Mouse (Mus musculus): ENCODE data around the gene Rreb1. TPM values are rescaled to one million over a fixed set of nuclear protein-coding genes. Genes with fewer than 3 reads are reported as not detected.

Rreb1 gene
- 14.4 and 14.8 TPM in 2 replicates for polyA plus RNA-seq (2015; fragmentation: Nextera tagmentation; extraction: Ambion mirVana)

DNA sequence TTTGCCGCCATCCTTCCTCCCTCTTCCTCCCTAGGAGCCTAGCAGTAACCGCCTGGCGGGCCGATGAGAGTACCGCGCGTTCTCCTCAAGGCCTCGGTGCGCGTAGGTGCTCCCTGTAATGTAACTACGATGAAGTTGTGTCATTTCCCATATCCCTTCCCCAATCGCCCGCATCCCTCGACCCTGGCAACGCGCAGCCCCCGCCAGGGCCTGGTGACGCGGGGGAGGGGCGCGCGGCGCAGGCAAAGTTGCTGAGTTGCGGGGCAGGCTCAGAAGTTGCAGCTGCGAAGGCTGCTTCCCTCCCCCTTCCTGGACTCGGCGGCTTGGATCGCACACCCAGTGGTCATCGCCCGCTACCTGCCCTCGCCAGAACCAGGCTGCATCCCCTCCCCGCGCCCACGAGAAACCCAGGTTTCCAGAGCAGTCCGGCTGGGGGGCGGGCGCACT is at the start of gene Rreb1:
Gene Rreb1 (plus strand): TSS at position 254 of the 447 bp plus-strand sequence.
- H3K4me3 ChIP-seq (replicated peaks): peak within 1 kb of the TSS; percentile 65
- H3K9ac ChIP-seq: peak within 1 kb of the TSS; percentile 53
- WGBS: under 1% methylated on average over 36 of the region's 37 CpGs
- H3K27ac ChIP-seq (replicated peaks): no peak within 1 kb of the TSS; the same call in 1 of the 2 replicates
- H3K27me3 ChIP-seq: no peaks in the 10 kb centered on the region
- H3K9me3 ChIP-seq (replicated peaks): no peaks in the 10 kb centered on the region
- peak; percentile 32; the same call in 1 of the 2 replicates for ATAC-seq (ENCODE audit: insufficient number of reproducible peaks, low FRiP score, low TSS enrichment, low read depth)
- peaks cover 15% of the 10 kb centered on the region for H3K4me1 ChIP-seq
- H3K36me3 ChIP-seq: no peaks in the 10 kb centered on the region
- peak within 1 kb of the TSS; percentile 99 for H3K4me2 ChIP-seq (replicated peaks)

- H3K4me3 ChIP-seq (replicated peaks): no peak overlapping the region
- no peak for ATAC-seq (ENCODE audit: insufficient number of reproducible peaks, low FRiP score, low TSS enrichment, low read depth)
- 73% methylated on average over 7 of the region's 7 CpGs for WGBS
- no peaks in the 10 kb centered on the region for H3K27me3 ChIP-seq
- no peaks in the 10 kb centered on the region for H3K4me1 ChIP-seq
- H3K36me3 ChIP-seq: no peaks in the 10 kb centered on the region
- no peak overlapping the region for H3K4me2 ChIP-seq (replicated peaks)
- no peak overlapping the region for H3K9ac ChIP-seq
- H3K9me3 ChIP-seq (replicated peaks): no peaks in the 10 kb centered on the region
- H3K27ac ChIP-seq (replicated peaks): no peak overlapping the region
Measured at GRCm38 (mm10) chr13:37728551-37728950, 49.6 kb upstream of the Rreb1 start.

GRCm38 (mm10) chr13:37731914-37732693 is 46.1 kb upstream of the Rreb1 start:
- Histone ChIP-seq H3K27me3 (no peaks in the 10 kb centered on the region), H3K9ac (no peak overlapping the region), H3K4me2 (replicated peaks) (no peak overlapping the region), H3K4me1 (no peaks in the 10 kb centered on the region), H3K36me3 (no peaks in the 10 kb centered on the region), H3K27ac (replicated peaks) (no peak overlapping the region), H3K9me3 (replicated peaks) (no peaks in the 10 kb centered on the region), H3K4me3 (replicated peaks) (no peak overlapping the region)
- no peak for ATAC-seq (ENCODE audit: insufficient number of reproducible peaks, low FRiP score, low TSS enrichment, low read depth)
- 83% methylated on average over 12 of the region's 12 CpGs for WGBS

DNA sequence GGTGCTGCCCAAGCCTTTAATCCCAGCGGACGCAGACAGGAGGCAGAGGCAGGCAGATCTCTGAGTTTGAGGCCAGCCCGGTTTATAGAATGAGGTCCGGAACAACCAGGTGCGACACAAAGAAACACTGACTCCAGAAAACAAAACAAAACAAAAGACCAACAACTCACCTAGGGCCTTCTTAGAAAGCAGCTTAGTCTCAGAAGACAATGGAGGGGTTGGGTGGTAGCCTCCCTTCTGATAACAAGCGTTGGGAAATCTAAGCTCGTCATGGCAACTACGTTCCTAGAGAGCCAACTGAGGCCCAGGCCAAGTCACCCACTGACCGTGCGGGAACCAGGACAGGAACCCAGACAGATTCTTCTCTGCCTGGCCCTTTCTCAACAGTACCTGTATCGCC is 43.7 kb upstream of the Rreb1 start:
- WGBS: 93% methylated on average over 11 of the region's 11 CpGs
- H3K27me3 ChIP-seq: no peaks in the 10 kb centered on the region
- H3K9me3 ChIP-seq (replicated peaks): no peaks in the 10 kb centered on the region
- no peak overlapping the region for H3K27ac ChIP-seq (replicated peaks)
- no peak overlapping the region for H3K9ac ChIP-seq
- no peak overlapping the region for H3K4me2 ChIP-seq (replicated peaks)
- ATAC-seq (ENCODE audit: insufficient number of reproducible peaks, low FRiP score, low TSS enrichment, low read depth): no peak
- no peak overlapping the region for H3K4me3 ChIP-seq (replicated peaks)
- no peaks in the 10 kb centered on the region for H3K4me1 ChIP-seq
- no peaks in the 10 kb centered on the region for H3K36me3 ChIP-seq

- ATAC-seq (ENCODE audit: insufficient number of reproducible peaks, low FRiP score, low TSS enrichment, low read depth): no peak
- H3K4me3 ChIP-seq (replicated peaks): no peak overlapping the region
- WGBS: 81% methylated on average over 5 of the region's 5 CpGs
- H3K36me3 ChIP-seq: no peaks in the 10 kb centered on the region
- H3K9ac ChIP-seq: no peak overlapping the region
- H3K9me3 ChIP-seq (replicated peaks): no peaks in the 10 kb centered on the region
- no peak overlapping the region for H3K27ac ChIP-seq (replicated peaks)
- H3K4me2 ChIP-seq (replicated peaks): no peak overlapping the region
- no peaks in the 10 kb centered on the region for H3K27me3 ChIP-seq
- H3K4me1 ChIP-seq: no peaks in the 10 kb centered on the region
Measured at GRCm38 (mm10) chr13:37740111-37740510, 38.1 kb upstream of the Rreb1 start.

- no peak overlapping the region for H3K4me3 ChIP-seq (replicated peaks)
- no peak overlapping the region for H3K9ac ChIP-seq
- H3K9me3 ChIP-seq (replicated peaks): no peaks in the 10 kb centered on the region
- H3K27me3 ChIP-seq: no peaks in the 10 kb centered on the region
- 44% methylated on average over 5 of the region's 5 CpGs for WGBS
- ATAC-seq (ENCODE audit: insufficient number of reproducible peaks, low FRiP score, low TSS enrichment, low read depth): no peak
- no peak overlapping the region for H3K4me2 ChIP-seq (replicated peaks)
- no peak overlapping the region for H3K27ac ChIP-seq (replicated peaks)
- no peaks in the 10 kb centered on the region for H3K4me1 ChIP-seq
- no peaks in the 10 kb centered on the region for H3K36me3 ChIP-seq
Measured at GRCm38 (mm10) chr13:37740752-37741151, 37.4 kb upstream of the Rreb1 start.

DNA sequence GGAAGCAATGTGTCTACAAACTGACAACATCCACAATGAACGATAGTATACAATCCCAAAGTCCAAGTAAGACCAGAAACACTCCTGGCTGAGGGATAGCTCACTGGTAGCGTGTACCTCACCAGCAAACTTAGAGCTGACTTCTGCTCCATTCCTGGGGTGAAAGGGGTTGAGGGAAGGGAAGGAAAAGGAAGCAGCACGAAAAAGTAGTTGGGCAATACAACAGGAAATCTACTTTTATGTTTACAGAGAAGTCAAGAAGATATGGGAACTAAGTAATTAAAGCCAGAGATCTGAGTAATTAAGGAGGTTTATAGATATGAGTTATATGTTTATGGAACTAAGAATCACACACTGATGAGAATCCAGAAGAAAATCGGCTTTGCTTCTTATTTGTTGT is 36.0 kb upstream of the Rreb1 start:
- 76% methylated on average over 4 of the region's 4 CpGs for WGBS
- H3K27ac ChIP-seq (replicated peaks): no peak overlapping the region
- H3K9me3 ChIP-seq (replicated peaks): no peaks in the 10 kb centered on the region
- no peak for ATAC-seq (ENCODE audit: insufficient number of reproducible peaks, low FRiP score, low TSS enrichment, low read depth)
- H3K4me2 ChIP-seq (replicated peaks): no peak overlapping the region
- no peak overlapping the region for H3K4me3 ChIP-seq (replicated peaks)
- H3K27me3 ChIP-seq: no peaks in the 10 kb centered on the region
- H3K4me1 ChIP-seq: no peaks in the 10 kb centered on the region
- no peaks in the 10 kb centered on the region for H3K36me3 ChIP-seq
- H3K9ac ChIP-seq: no peak overlapping the region

DNA sequence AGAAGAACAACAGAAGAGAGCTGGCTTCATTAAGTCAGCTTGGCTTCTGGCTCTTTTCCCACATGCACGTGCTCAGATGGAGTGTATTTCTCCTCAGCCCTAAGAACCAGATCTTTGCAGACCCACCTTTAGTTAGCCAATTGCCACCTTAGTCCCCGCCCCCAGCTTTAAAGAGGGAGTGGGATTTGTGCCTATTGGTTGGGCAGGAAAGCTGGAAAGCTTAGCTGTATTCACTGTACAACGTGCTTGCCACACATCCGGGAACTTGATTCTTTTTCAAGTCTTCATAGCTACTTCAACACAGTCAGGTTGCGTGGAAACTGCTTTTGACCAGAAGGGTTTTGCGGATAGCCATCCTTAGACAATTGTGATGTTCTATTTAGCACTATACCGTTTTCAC is 30.7 kb upstream of the Rreb1 start:
- WGBS: 66% methylated on average over 7 of the region's 7 CpGs
- Histone ChIP-seq H3K9me3 (replicated peaks) (no peaks in the 10 kb centered on the region), H3K27me3 (no peaks in the 10 kb centered on the region), H3K27ac (replicated peaks) (no peak overlapping the region), H3K36me3 (no peaks in the 10 kb centered on the region), H3K4me3 (replicated peaks) (no peak overlapping the region), H3K4me2 (replicated peaks) (no peak overlapping the region), H3K9ac (no peak overlapping the region), H3K4me1 (peaks cover 9% of the 10 kb centered on the region; the same call in 1 of the 2 replicates)
- ATAC-seq (ENCODE audit: insufficient number of reproducible peaks, low FRiP score, low TSS enrichment, low read depth): no peak

GRCm38 (mm10) chr13:37749485-37749884 is 28.7 kb upstream of the Rreb1 start:
- 28% methylated on average over 3 of the region's 3 CpGs for WGBS

DNA sequence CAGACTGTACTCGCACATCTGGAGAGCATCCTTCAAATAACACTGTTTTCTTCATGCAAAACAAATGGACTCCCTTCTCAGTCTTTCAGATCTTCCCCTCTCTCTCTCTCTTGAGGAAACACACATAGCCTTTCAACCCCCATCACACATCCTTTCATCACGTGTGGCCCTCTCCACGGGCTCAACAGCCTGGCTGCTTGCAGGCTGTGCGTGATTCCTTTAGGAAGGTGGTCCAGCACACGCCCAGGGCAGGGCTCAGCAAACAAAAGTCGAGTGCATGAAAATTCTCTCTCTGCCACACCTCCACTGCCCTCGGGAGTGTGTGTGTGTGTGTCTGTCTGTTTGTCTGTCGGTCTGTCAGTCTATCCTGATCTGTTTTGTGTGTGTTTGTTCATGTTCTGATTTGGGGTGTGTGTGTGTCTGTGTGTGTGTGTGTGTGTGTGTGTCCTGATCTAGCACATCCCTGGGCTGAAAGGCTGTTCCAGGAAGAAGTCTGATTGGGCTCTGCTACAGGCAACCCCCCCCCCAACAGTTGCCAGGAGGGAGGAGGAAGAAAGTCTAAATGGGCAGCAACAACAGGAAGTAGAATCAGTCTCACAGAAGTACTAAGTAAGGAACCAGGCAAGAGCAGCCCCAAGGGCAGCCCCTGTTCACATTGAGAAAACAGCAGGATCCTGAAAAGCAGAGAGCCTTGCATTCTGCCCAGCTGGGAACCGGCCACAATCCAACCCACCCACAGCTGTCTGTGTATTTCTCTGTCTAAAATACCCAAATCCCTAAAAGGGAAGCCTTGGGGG is 26.8 kb upstream of the Rreb1 start:
- Histone ChIP-seq H3K36me3 (no peaks in the 10 kb centered on the region), H3K27me3 (no peaks in the 10 kb centered on the region), H3K9me3 (replicated peaks) (no peaks in the 10 kb centered on the region), H3K4me2 (replicated peaks) (no peak overlapping the region), H3K27ac (replicated peaks) (no peak overlapping the region), H3K4me1 (peaks cover 9% of the 10 kb centered on the region; the same call in 1 of the 2 replicates), H3K4me3 (replicated peaks) (no peak overlapping the region), H3K9ac (no peak overlapping the region)
- WGBS: 29% methylated on average over 9 of the region's 9 CpGs
- peak; percentile 51; the same call in 1 of the 2 replicates for ATAC-seq (ENCODE audit: insufficient number of reproducible peaks, low FRiP score, low TSS enrichment, low read depth)

More at GRCm38 (mm10) chr13:37749485-37749884, 28.7 kb upstream of the Rreb1 start:
- ATAC-seq (ENCODE audit: insufficient number of reproducible peaks, low FRiP score, low TSS enrichment, low read depth): no peak
- H3K4me2 ChIP-seq (replicated peaks): no peak overlapping the region
- H3K9ac ChIP-seq: no peak overlapping the region
- no peaks in the 10 kb centered on the region for H3K27me3 ChIP-seq
- H3K4me3 ChIP-seq (replicated peaks): no peak overlapping the region
- no peak overlapping the region for H3K27ac ChIP-seq (replicated peaks)
- H3K36me3 ChIP-seq: no peaks in the 10 kb centered on the region
- H3K9me3 ChIP-seq (replicated peaks): no peaks in the 10 kb centered on the region
- peaks cover 9% of the 10 kb centered on the region; the same call in 1 of the 2 replicates for H3K4me1 ChIP-seq

GRCm38 (mm10) chr13:37759341-37760012 is 18.7 kb upstream of the Rreb1 start:
- Histone ChIP-seq H3K27ac (replicated peaks) (no peak overlapping the region), H3K36me3 (no peaks in the 10 kb centered on the region), H3K4me2 (replicated peaks) (no peak overlapping the region), H3K27me3 (no peaks in the 10 kb centered on the region), H3K4me3 (replicated peaks) (no peak overlapping the region), H3K4me1 (peaks cover 7% of the 10 kb centered on the region; the same call in 1 of the 2 replicates), H3K9me3 (replicated peaks) (no peaks in the 10 kb centered on the region), H3K9ac (no peak overlapping the region)
- 86% methylated on average over 10 of the region's 10 CpGs for WGBS
- ATAC-seq (ENCODE audit: insufficient number of reproducible peaks, low FRiP score, low TSS enrichment, low read depth): no peak
